Mouse (Mus musculus) spleen, postnatal 10 days (tissue): ENCODE results near the gene Troap.
"Not testable (repeated sequence)": the region's sequence is repeated elsewhere in the genome, so short reads cannot be mapped to it uniquely, and the experiment has no call there.

ENCODE experiments used
- DNase-seq, 2 experiments: peaks; one replicate each; pipeline ENCODE4 v3.0.0; 2021 to 2022; ENCODE audit warnings: low spot score in 2 of 2

Gene Troap

DNA sequence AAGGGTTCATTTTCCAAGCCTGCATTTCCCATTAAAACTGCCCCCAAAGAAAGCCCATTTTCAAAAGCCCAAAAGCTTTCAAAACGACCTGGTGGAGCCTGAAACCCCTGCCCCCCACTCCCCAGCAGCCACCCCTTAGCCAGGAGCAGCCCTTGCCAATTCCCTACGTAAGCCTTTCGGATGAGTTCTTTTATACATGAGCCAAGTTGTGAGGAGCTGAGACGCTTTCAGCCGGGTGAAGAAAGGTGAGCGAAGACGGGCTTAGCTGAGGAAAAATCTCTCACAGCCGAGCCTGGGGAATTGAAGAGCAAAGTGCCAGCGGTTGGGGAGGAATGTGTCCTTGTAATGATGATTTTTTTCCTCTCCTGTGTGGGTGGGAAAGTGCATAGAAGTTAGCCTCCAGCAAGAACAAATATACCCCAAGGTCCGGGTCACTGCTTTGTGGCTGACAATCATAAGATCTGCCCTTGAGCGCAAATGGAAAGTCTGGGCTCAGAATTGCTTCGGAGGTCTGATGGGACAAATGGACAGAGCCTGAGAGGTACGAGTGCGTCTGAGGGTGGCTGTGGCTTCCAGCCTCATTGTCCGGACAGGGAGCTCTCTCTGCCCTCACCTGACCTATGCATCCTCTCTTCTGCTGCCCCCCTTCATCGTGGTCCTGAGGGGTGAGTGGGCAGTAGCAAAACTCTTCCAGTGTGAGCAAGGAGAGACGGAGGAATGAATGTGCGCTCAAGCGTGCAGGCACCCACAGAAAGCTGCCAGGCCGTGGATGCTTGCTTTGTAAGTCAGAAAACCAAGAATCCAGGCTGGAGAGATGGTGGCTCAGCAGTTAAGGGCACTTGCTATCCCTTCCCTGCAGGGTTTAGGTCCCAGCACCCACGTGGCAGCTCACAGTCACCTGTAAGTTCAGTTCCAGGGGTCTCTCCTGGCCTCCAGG is 33.2 kb upstream of the Troap start:
- DNase-seq: peak in 1 of 2 experiments; percentile 13

GRCm38 (mm10) chr15:99042334-99042733 is 32.0 kb upstream of the Troap start:
- DNase-seq: no peak

DNA sequence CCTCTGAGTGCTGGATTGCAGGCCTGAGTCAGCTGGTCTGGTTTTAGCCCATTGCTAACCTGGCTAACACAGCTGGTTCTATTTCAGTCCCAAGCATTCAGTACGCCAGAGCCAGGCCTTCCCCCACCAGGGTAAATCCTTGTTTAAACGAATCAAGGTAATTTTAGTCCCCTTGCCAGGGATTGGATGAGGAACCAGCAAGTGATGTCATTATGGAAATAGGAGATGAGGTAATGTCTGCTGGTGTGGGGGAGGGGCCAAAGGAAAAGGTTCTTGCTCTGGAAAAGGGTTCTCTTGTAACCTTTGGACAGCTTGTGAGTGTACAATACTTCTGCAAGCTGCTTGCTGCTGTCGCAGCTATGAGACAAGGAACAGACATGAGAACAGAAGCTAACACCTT is 29.5 kb upstream of the Troap start:
- no peak for DNase-seq

DNA sequence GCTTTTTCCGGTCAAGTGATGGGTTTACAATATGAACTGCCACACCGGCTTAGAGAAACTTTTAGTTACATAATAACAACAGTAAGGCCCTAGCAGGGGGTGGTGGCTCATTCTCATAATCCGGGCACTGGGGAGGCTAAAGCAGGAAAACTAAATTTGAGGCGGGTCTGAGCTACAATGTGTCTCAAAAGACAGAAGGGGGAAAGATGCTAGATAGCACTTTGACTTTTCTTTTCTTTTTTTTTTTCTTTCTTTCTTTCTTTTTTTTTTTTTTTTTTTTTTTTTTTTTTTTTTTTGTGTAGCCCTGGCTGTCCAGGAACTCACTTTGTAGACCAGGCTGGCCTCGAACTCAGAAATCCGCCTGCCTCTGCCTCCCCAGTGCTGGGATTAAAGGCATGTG is 28.6 kb upstream of the Troap start:
- DNase-seq: not testable (repeated sequence)

DNA sequence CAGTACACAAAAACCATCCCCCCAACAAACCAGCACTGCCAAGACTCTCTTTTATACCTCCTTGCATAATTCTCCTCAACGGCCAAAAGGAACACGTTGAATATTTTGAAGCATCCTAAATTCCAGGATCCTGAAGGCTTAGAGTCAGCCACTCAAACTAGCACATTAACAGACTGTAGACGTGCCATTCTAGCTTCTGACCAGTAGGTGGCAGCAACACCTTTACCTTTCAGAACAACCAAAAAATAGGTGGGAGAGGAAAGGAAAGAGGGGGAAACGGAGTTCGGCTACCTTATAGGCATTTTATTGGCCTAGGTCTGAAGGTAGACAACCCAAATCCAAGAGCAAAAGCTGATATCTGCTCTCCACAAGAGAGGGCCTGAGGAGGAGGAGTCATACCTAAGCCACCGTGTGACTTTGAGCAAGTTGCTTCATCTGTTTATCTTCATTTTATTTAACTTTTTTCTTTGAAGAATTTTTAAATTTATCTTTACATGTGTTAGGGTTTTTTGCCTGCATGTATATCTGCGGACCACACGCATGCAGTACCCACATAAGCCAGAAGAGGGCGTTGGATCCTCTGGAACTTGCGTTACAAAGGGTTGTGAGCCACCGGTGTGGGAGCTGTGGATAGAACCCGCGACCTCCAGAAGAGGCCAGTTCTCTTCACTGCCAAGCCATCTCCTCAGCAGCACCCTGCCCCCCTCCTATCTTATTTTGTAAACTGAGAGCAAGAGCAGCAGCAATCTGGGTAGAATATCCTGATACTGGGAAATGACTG is 24.7 kb upstream of the Troap start:
- DNase-seq: peak in 1 of 2 experiments; percentile 64

DNA sequence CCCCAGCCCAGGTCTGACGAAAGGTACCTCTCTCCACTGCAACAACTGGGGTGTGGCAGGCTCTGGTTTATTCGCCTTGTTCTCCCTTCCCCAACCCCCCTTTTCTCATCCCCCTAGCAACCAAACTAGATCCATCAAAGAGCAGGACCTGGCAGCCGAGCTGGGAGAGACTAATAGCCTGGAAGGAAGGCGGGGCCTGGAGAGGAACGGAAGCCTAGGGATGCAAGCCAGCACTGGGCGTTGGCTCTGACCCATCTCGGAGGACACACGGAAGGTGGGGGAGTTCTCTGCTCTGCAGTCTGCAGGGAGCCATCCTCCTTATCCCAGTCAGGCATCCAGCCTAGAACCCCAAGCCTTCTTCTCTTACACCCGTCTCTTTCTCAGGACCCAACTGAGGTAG is 21.0 kb upstream of the Troap start:
- DNase-seq: no peak

DNA sequence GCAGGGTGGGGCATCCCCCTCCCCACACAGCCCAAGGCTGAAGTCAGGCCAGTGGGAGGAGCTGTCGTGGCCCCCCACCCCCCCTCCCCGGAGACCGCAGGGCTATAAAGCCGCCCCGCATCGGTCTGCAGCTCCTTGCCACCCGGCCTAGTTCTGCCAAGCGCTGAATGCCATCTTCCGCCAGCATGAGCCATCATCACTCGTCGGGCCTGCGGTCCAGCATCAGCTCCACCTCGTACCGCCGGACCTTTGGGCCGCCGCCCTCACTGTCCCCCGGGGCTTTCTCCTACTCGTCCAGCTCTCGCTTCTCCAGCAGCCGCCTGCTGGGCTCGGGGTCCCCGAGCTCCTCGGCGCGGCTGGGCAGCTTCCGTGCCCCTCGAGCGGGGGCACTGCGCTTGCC is 19.3 kb upstream of the Troap start, which contains the start of gene Prph:
Gene Prph (plus strand): TSS at position 135 of the 400 bp plus-strand sequence.
- no peak for DNase-seq

DNA sequence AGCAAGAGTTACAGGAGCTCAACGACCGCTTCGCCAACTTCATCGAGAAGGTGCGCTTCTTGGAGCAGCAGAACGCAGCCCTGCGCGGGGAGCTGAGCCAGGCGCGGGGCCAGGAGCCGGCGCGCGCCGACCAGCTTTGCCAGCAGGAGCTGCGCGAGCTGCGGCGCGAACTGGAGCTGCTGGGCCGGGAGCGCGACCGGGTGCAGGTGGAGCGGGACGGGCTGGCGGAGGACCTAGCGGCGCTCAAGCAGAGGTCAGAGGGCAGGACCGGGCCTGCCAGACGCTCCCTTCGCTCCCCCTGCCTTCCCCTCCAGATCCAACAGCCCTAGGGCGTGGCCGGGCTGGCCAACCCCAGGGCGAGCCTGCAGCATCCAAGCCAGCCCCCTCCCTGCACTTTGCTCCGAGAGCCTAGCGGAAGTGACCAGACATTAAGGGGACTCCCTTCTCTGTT is 18.8 kb upstream of the Troap start:
- DNase-seq: no peak

- peak; percentile 61 to 77 for DNase-seq
These were observed 18.0 kb upstream of the Troap start for GRCm38 (mm10) chr15:99056332-99056731.

GRCm38 (mm10) chr15:99065557-99066165 is 8.7 kb upstream of the Troap start:
- no peak for DNase-seq

GRCm38 (mm10) chr15:99071988-99072387 is 2.4 kb upstream of the Troap start:
- peak in 1 of 2 experiments; percentile 13 for DNase-seq

GRCm38 (mm10) chr15:99074600-99075333 is 392 bp downstream of the Troap start:
- DNase-seq: peak; percentile 98 to 99

- DNase-seq: not testable (repeated sequence)
These were observed 1.6 kb downstream of the Troap start for GRCm38 (mm10) chr15:99076011-99076410.

- DNase-seq: no peak
These were observed 4.0 kb downstream of the Troap start for GRCm38 (mm10) chr15:99078181-99078910.

GRCm38 (mm10) chr15:99079804-99080203 is 5.4 kb downstream of the Troap start:
- DNase-seq: no peak

DNA sequence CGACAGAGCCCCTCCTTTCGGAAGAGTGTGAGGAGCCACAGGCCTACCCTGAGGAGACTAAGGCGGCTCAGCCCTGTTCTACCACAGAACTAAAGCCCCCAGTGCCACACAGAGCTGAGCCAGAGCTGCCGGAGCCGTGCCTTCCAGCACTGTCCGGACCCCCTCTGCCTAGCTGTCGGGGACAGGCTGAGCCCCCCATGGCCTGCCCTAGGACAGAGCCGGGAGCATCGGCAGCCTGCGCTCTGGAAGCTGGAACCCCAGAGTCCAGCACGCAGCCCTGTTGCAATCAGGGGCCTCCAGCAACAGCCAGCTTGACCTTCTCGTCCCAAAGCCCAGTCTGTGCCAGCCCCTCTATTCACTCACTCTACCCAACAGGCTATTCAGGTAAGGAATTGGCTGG is 7.9 kb downstream of the Troap start:
- no peak for DNase-seq

GRCm38 (mm10) chr15:99082840-99083239 is 8.5 kb downstream of the Troap start:
- no peak for DNase-seq

- peak in 1 of 2 experiments; percentile 66 for DNase-seq
These were observed 8.9 kb downstream of the Troap start for GRCm38 (mm10) chr15:99083258-99083657.

GRCm38 (mm10) chr15:99083867-99084557 is 9.6 kb downstream of the Troap start:
- DNase-seq: no peak

- DNase-seq: no peak
These were observed 10.2 kb downstream of the Troap start for GRCm38 (mm10) chr15:99084618-99085017.
